Mouse (Mus musculus): ENCODE measurements around the gene Gpnmb.

- TF ChIP-seq CTCF (IDR thresholded peaks at IDR 0.05; ENCODE audit: low read depth) (no peak), EP300 (IDR thresholded peaks at IDR 0.05; ENCODE audit: low read depth) (no peak)
Measured at GRCm38 (mm10) chr6:49083008-49083407, 46.7 kb downstream of the Gpnmb start.
